Mouse (Mus musculus) MEL (cell line): ENCODE results near the gene Hectd4. TPM values are rescaled to one million over a fixed set of nuclear protein-coding genes. Genes with fewer than 3 reads are reported as not detected.

Experiments
- DNase-seq: peaks from one replicate; pipeline ENCODE4 v3.0.0; 2011; ENCODE audit warnings: low read depth, low spot score
- H3K27ac ChIP-seq: 2 replicates; pipeline ENCODE4 v1.5.1; 2012; ENCODE audit warnings: low read depth, mild to moderate bottlenecking, control low read depth, low read length, moderate library complexity; ENCODE audit not compliant: control insufficient read depth
- H3K27me3 ChIP-seq, 2 experiments: fragments of 150-350 bp in 1 of 2; sonication (generic) in 1 of 2; 2 replicates each; pipeline ENCODE4 v1.6.1; 2012; ENCODE audit warnings: low read length in 2 of 2, mild to moderate bottlenecking in 2 of 2, improper control_type of control experiment in 1 of 2, moderate library complexity in 1 of 2; ENCODE audit not compliant: insufficient read depth in 2 of 2, control insufficient read depth in 1 of 2
- H3K36me3 ChIP-seq, 2 experiments: 2 replicates each; pipeline ENCODE4 v1.6.1; 2012 to 2014; ENCODE audit warnings: low read length in 2 of 2, improper control_type of control experiment in 1 of 2, inconsistent platforms in 1 of 2, mild to moderate bottlenecking in 1 of 2; ENCODE audit not compliant: insufficient read depth in 2 of 2, control insufficient read depth in 1 of 2
- H3K4me1 ChIP-seq, 2 experiments: fragments of 150-350 bp in 1 of 2; sonication (generic) in 1 of 2; 2 replicates each; pipeline ENCODE4 v1.6.1; 2012; ENCODE audit warnings: low read length in 2 of 2, improper control_type of control experiment in 1 of 2, mild to moderate bottlenecking in 1 of 2; ENCODE audit not compliant: insufficient read depth in 2 of 2, control insufficient read depth in 1 of 2
- H3K4me3 ChIP-seq, 2 experiments: fragments of 150-350 bp in 1 of 2; sonication (generic) in 1 of 2; 2 replicates each; pipeline ENCODE4 v1.5.1; 2012; ENCODE audit warnings: low read depth in 2 of 2, low read length in 2 of 2, mild to moderate bottlenecking in 2 of 2, moderate library complexity in 2 of 2, control low read depth in 1 of 2, improper control_type of control experiment in 1 of 2; ENCODE audit not compliant: control insufficient read depth in 1 of 2, insufficient read depth in 1 of 2
- H3K79me2 ChIP-seq: 2 replicates; pipeline ENCODE4 v1.6.1; 2012; ENCODE audit warnings: mild to moderate bottlenecking, low read length, moderate library complexity; ENCODE audit not compliant: control insufficient read depth, poor library complexity, insufficient read depth
- H3K9ac ChIP-seq: 2 replicates; pipeline ENCODE4 v1.6.1; 2012; ENCODE audit warnings: low read depth, mild to moderate bottlenecking, control low read depth, low read length, moderate library complexity; ENCODE audit not compliant: control insufficient read depth, poor library complexity, severe bottlenecking
- H3K9me3 ChIP-seq: fragments of 150-350 bp; sonication (generic); replicated peaks from 2 replicates; pipeline ENCODE4 v1.6.1; 2012; ENCODE audit warnings: mild to moderate bottlenecking, low read length, improper control_type of control experiment, moderate library complexity; ENCODE audit not compliant: insufficient read depth
- BHLHE40 ChIP-seq: IDR thresholded peaks from 2 replicates; pipeline ENCODE4 v1.6.1; 2012; ENCODE audit warnings: low read depth, mild to moderate bottlenecking, inconsistent platforms, low read length, improper control_type of control experiment, borderline replicate concordance
- CHD2 ChIP-seq: IDR thresholded peaks from 2 replicates; pipeline ENCODE4 v1.6.1; 2011; ENCODE audit warnings: low read length, improper control_type of control experiment
- CTCF ChIP-seq, 3 experiments: IDR thresholded peaks in 2 of 3; conservative IDR thresholded peaks in 1 of 3; 2 replicates each; pipeline ENCODE4 v1.5.1; 2011 to 2012; ENCODE audit warnings: low read length in 3 of 3, low read depth in 2 of 3, mild to moderate bottlenecking in 2 of 3, improper control_type of control experiment in 1 of 3, inconsistent platforms in 1 of 3, mixed read lengths in 1 of 3, moderate library complexity in 1 of 3; ENCODE audit not compliant: control insufficient read depth in 1 of 3, insufficient read depth in 1 of 3, poor library complexity in 1 of 3, severe bottlenecking in 1 of 3
- E2F4 ChIP-seq: IDR thresholded peaks from 2 replicates; pipeline ENCODE4 v1.6.1; 2011; ENCODE audit warnings: low read depth, low read length, improper control_type of control experiment, borderline replicate concordance
- ELF1 ChIP-seq: IDR thresholded peaks from 2 replicates; pipeline ENCODE4 v1.6.1; 2014; ENCODE audit warnings: low read depth, mild to moderate bottlenecking, inconsistent platforms, low read length, improper control_type of control experiment, moderate library complexity
- EP300 ChIP-seq, 2 experiments: IDR thresholded peaks; 2 replicates each; pipeline ENCODE4 v1.6.1; 2011; ENCODE audit warnings: improper control_type of control experiment in 2 of 2, low read length in 2 of 2, low read depth in 1 of 2, mild to moderate bottlenecking in 1 of 2
- ETS1 ChIP-seq: IDR thresholded peaks from 2 replicates; pipeline ENCODE4 v1.6.1; 2012; ENCODE audit warnings: low read depth, mild to moderate bottlenecking, inconsistent platforms, low read length, improper control_type of control experiment, moderate library complexity
- GATA1 ChIP-seq: IDR thresholded peaks from 2 replicates; pipeline ENCODE4 v1.6.1; 2011; ENCODE audit warnings: low read depth, low read length, improper control_type of control experiment
- HCFC1 ChIP-seq: IDR thresholded peaks from 2 replicates; pipeline ENCODE4 v1.6.1; 2012; ENCODE audit warnings: low read depth, mild to moderate bottlenecking, inconsistent platforms, low read length, improper control_type of control experiment, moderate library complexity
- MAX ChIP-seq: IDR thresholded peaks from 2 replicates; pipeline ENCODE4 v1.6.1; 2011; ENCODE audit warnings: low read length, improper control_type of control experiment
- MAZ ChIP-seq: IDR thresholded peaks from 2 replicates; pipeline ENCODE4 v1.6.1; 2012; ENCODE audit warnings: low read depth, mild to moderate bottlenecking, inconsistent platforms, low read length, improper control_type of control experiment
- MXI1 ChIP-seq: IDR thresholded peaks from 2 replicates; pipeline ENCODE4 v1.6.1; 2011; ENCODE audit warnings: mild to moderate bottlenecking, low read depth, low read length, improper control_type of control experiment
- MYB ChIP-seq: IDR thresholded peaks from 2 replicates; pipeline ENCODE4 v1.6.1; 2011; ENCODE audit warnings: mild to moderate bottlenecking, low read depth, low read length, improper control_type of control experiment
- MYC ChIP-seq: IDR thresholded peaks from 2 replicates; pipeline ENCODE4 v1.6.1; 2011; ENCODE audit warnings: low read depth, mild to moderate bottlenecking, low read length, improper control_type of control experiment, moderate library complexity
- NELFE ChIP-seq: IDR thresholded peaks from 2 replicates; pipeline ENCODE4 v1.6.1; 2011; ENCODE audit warnings: low read depth, low read length, improper control_type of control experiment
- NRF1 ChIP-seq: IDR thresholded peaks from 2 replicates; pipeline ENCODE4 v1.6.1; 2014; ENCODE audit warnings: low read depth, mild to moderate bottlenecking, inconsistent platforms, low read length, improper control_type of control experiment, moderate library complexity; ENCODE audit not compliant: poor library complexity, insufficient read depth, severe bottlenecking
- POLR2A ChIP-seq, 2 experiments: IDR thresholded peaks; 2 replicates each; pipeline ENCODE4 v1.6.1; 2011 to 2012; ENCODE audit warnings: low read length in 2 of 2, mild to moderate bottlenecking in 2 of 2, control low read depth in 1 of 2, improper control_type of control experiment in 1 of 2, low read depth in 1 of 2, moderate library complexity in 1 of 2; ENCODE audit not compliant: control insufficient read depth in 1 of 2, insufficient read depth in 1 of 2, poor library complexity in 1 of 2
- POLR2AphosphoS2 ChIP-seq: IDR thresholded peaks from 2 replicates; pipeline ENCODE4 v1.6.1; 2011; ENCODE audit warnings: low read length, improper control_type of control experiment
- POLR2AphosphoS5 ChIP-seq: IDR thresholded peaks from 2 replicates; pipeline ENCODE4 v1.6.1; 2012; ENCODE audit warnings: low read depth, borderline replicate concordance, mild to moderate bottlenecking, inconsistent platforms, low read length, moderate library complexity, mixed read lengths
- RCOR1 ChIP-seq: IDR thresholded peaks from 2 replicates; pipeline ENCODE4 v1.6.1; 2012; ENCODE audit warnings: low read depth, mild to moderate bottlenecking, inconsistent platforms, low read length, improper control_type of control experiment
- SIN3A ChIP-seq: IDR thresholded peaks from 2 replicates; pipeline ENCODE4 v1.6.1; 2012; ENCODE audit warnings: low read length, improper control_type of control experiment, inconsistent platforms
- SMC3 ChIP-seq: IDR thresholded peaks from 2 replicates; pipeline ENCODE4 v1.6.1; 2011; ENCODE audit warnings: low read depth, low read length, improper control_type of control experiment
- TBP ChIP-seq: IDR thresholded peaks from 2 replicates; pipeline ENCODE4 v1.8.0; 2011; ENCODE audit warnings: low read depth, low read length, improper control_type of control experiment
- TCF12 ChIP-seq: IDR thresholded peaks from 2 replicates; pipeline ENCODE4 v1.6.1; 2014; ENCODE audit warnings: low read depth, mild to moderate bottlenecking, inconsistent platforms, low read length, improper control_type of control experiment, moderate library complexity
- USF1 ChIP-seq: IDR thresholded peaks from 2 replicates; pipeline ENCODE4 v1.6.1; 2014; ENCODE audit warnings: low read depth, mild to moderate bottlenecking, inconsistent platforms, low read length, improper control_type of control experiment, moderate library complexity
- ZC3H11A ChIP-seq: IDR thresholded peaks from 2 replicates; pipeline ENCODE4 v1.6.1; 2012; ENCODE audit warnings: low read depth, mild to moderate bottlenecking, inconsistent platforms, low read length, improper control_type of control experiment
- ZKSCAN1 ChIP-seq: IDR thresholded peaks from 2 replicates; pipeline ENCODE4 v1.6.1; 2012; ENCODE audit warnings: low read depth, mild to moderate bottlenecking, inconsistent platforms, low read length, improper control_type of control experiment, moderate library complexity
- polyA plus RNA-seq, 2 experiments: library from polyadenylated mRNA; stranded (reverse) in 1 of 2; unstranded in 1 of 2; fragments of >175 nt in 1 of 2; fragments of >200 nt in 1 of 2; gene quantifications; 2 replicates each; pipeline versions ENCODE4 v1.2.1 to v1.2.4; 2012; ENCODE audit warnings: low replicate concordance in 2 of 2, low read depth in 1 of 2; ENCODE audit not compliant: insufficient read length in 2 of 2, insufficient read depth in 1 of 2, missing spikeins in 1 of 2
- total RNA-seq: library from RNA; depleted of rRNA; stranded (reverse); fragments of 300-350 nt; gene quantifications from 2 replicates; pipeline ENCODE4 v1.2.3, GENCODE M21; 2012

Gene Hectd4
- total and polyA plus RNA-seq, 3 experiments: 7.0 to 10.8 TPM; not detected in 1

- Histone ChIP-seq H3K27ac (no peak overlapping the region), H3K9ac (peak overlapping the region; percentile 26), H3K4me1 (peaks cover 2 to 23% of the 10 kb centered on the region in 2 experiments; a peak in 2 of 4 replicates), H3K4me3 (no peak overlapping the region), H3K36me3 (peaks cover 7 to 19% of the 10 kb centered on the region in 2 experiments), H3K27me3 (no peaks in the 10 kb centered on the region), H3K9me3 (no peaks in the 10 kb centered on the region), H3K79me2 (peaks cover 30% of the 10 kb centered on the region)
- peak; percentile 62 for DNase-seq
- no peak for TF ChIP-seq POLR2A (IDR thresholded peaks at IDR 0.05; ENCODE audit: control insufficient read depth in 1 of 2, insufficient read depth in 1 of 2, low read depth in 1 of 2, low read length in 2 of 2, poor library complexity in 1 of 2)
- peak; percentile 23 to 52 (median 41); a peak in 4 of 6 replicates for TF ChIP-seq CTCF (IDR thresholded peaks at IDR 0.05 in 2 of 3, conservative IDR thresholded peaks at IDR 0.05 in 1 of 3; ENCODE audit: control insufficient read depth in 1 of 3, insufficient read depth in 1 of 3, low read depth in 2 of 3, low read length in 3 of 3, poor library complexity in 1 of 3, severe bottlenecking in 1 of 3)
- TF ChIP-seq HCFC1: peak; percentile 28; the same call in 1 of the 2 replicates
These were observed 17.6 kb upstream of the Hectd4 start for GRCm38 (mm10) chr5:121202467-121202866.

DNA sequence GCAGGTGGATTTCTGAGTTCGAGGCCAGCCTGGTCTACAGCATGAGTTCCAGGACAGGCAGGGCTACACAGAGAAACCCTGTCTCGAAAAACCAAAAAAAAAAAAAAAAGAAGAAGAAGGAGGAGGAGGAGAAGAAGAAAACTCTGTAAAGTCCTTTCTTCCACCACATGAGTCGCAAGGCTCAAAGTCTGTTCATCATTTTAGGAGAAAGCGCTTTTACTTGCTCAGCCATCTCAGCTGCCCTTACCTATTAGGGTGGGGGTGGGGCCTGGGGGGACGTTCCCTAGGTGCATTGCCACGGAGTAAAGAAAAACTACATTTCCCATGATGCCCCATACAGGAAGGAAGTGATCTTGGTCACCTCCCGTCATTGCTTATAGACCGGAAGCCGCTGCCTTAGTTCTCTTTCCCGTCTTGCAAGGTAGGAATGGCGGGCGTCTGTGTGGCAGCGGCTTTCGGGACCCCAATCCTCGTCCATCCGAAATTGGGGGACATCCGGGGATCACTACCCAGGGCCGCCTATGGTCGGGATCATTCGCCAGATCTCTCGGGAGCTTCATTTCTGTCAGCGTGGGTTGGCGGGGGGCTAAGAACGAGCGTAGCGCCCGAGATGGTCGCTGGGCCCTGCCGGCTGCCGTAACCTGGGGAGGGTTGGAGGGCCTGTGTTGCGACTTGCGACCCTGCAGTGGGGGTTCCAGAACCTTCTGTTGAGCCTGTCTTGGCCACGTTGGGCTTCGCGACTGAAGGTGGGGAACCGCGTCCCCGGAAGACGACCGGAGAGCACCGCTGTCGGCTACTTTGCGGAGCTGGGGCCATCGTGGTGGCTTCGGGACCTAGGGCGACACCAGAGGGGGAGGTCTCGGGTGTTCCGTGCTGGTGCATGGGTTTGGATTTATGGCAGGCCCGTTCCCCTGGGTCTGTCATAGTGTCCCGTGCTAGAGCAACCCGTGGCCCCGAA lies 15.6 kb upstream of the Hectd4 start, which contains the start of gene Rpl6:
Rpl6 (plus strand) TSS at position 350 of the 958 bp plus-strand sequence.
- DNase-seq: peak; percentile 93
- no peaks in the 10 kb centered on the region for H3K27me3 ChIP-seq
- peaks cover 13 to 23% of the 10 kb centered on the region in 2 experiments for H3K36me3 ChIP-seq
- peak within 1 kb of the TSS; percentile 69 to 93 for H3K4me3 ChIP-seq
- peaks cover 2 to 14% of the 10 kb centered on the region in 2 experiments; a peak in 2 of 4 replicates for H3K4me1 ChIP-seq
- peaks cover 36% of the 10 kb centered on the region for H3K79me2 ChIP-seq
- H3K9me3 ChIP-seq: no peaks in the 10 kb centered on the region
- peak within 1 kb of the TSS; percentile 99 for H3K9ac ChIP-seq
- H3K27ac ChIP-seq: peak within 1 kb of the TSS; percentile 91
- TF ChIP-seq HCFC1 (peak; percentile 98), E2F4 (no peak), MYB (no peak), USF1 (no peak), ZC3H11A (no peak), GATA1 (0 out of 2 replicates have a peak, but pooled peaks have one; percentile 11), MXI1 (peak; percentile 82), ELF1 (peak; percentile 96), RCOR1 (0 out of 2 replicates have a peak, but pooled peaks have one; percentile 53), MAX (peak; percentile 73), SIN3A (peak; percentile 78), EP300 (IDR thresholded peaks at IDR 0.05; ENCODE audit: low read depth in 1 of 2, low read length in 2 of 2) (no peak), POLR2AphosphoS5 (0 out of 2 replicates have a peak, but pooled peaks have one; percentile 23), POLR2A (IDR thresholded peaks at IDR 0.05; ENCODE audit: control insufficient read depth in 1 of 2, insufficient read depth in 1 of 2, low read depth in 1 of 2, low read length in 2 of 2, poor library complexity in 1 of 2) (peak; percentile 95 to 97), MAZ (peak; percentile 55; the same call in 1 of the 2 replicates), CTCF (IDR thresholded peaks at IDR 0.05 in 2 of 3, conservative IDR thresholded peaks at IDR 0.05 in 1 of 3; ENCODE audit: control insufficient read depth in 1 of 3, insufficient read depth in 1 of 3, low read depth in 2 of 3, low read length in 3 of 3, poor library complexity in 1 of 3, severe bottlenecking in 1 of 3) (no peak), NELFE (peak; percentile 99), TBP (peak; percentile 98), BHLHE40 (no peak), TCF12 (peak; percentile 90), SMC3 (0 out of 2 replicates have a peak, but pooled peaks have one; percentile 4), MYC (peak; percentile 96), NRF1 (0 out of 2 replicates have a peak, but pooled peaks have one; percentile 25), ZKSCAN1 (no peak), ETS1 (0 out of 2 replicates have a peak, but pooled peaks have one; percentile 22), CHD2 (peak; percentile 37; the same call in 1 of the 2 replicates), POLR2AphosphoS2 (peak; percentile 96)
